Mouse (Mus musculus) left cerebral cortex, postnatal 10 days (tissue): ENCODE data around the gene Sox18. TPM values are rescaled to one million over a fixed set of nuclear protein-coding genes. Genes with fewer than 3 reads are reported as not detected.

ENCODE experiments used
- DNase-seq, 2 experiments: peaks; one replicate each; pipeline ENCODE4 v3.0.0; 2021 to 2022; ENCODE audit warnings: low spot score in 2 of 2, mixed read lengths in 1 of 2; ENCODE audit errors: extremely low spot score in 1 of 2
- intact Hi-C: fragments of 180-260 bp; cut with DNase I; formaldehyde crosslinking; loops from one replicate; pipeline ENCODE4 v1.15.1; 2025
- total RNA-seq, 2 experiments: library from RNA; stranded (reverse); gene quantifications; 2 replicates each; pipeline ENCODE4 v1.2.3; 2021

The Sox18 gene
- total RNA-seq, 2 experiments from 2014 or later = 13.9 to 14.7 TPM

DNA sequence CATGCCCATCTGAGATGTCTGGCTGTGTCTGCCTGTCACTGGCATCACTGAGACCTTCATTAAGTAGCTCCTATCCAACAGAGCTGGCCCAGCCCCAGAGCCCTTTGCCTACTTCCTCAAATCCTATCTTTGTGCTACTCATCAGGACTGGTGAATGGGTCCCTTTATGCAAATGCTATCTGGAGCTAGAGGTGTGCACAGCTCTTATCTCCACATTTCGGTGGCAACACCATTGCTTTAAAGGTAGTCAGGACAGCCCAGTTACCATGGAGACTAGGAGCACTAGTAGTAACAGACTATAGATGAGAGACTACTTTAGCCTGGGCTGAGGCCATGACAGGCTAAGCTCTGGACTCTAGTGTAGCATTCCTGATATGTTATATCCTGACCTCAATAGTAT, 13.3 kb upstream of the Sox18 start:
- intact Hi-C loops = no loop called here
- peak in 1 of 2 experiments; percentile 9 for DNase-seq

DNA sequence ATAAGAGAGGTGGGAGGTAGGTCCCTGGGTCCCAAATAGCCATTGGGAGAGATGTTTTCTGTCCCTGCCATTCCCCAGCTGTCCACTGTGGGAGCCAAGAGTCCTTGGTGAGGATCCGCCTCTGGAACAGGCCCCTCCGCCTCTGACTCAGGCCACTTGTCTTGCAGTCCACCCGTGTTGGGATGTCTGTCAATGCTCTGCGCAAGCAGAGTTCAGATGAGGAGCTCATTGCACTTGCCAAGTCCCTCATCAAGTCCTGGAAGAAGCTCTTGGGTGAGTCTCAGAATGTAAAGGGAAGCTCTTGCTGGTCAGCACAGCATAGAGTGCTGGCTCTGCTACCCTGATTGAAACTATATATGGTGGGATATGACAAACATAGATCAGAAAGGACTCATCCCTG, 11.9 kb upstream of the Sox18 start:
- intact Hi-C loops = no loop called here
- DNase-seq = peak in 1 of 2 experiments; percentile 23

DNA sequence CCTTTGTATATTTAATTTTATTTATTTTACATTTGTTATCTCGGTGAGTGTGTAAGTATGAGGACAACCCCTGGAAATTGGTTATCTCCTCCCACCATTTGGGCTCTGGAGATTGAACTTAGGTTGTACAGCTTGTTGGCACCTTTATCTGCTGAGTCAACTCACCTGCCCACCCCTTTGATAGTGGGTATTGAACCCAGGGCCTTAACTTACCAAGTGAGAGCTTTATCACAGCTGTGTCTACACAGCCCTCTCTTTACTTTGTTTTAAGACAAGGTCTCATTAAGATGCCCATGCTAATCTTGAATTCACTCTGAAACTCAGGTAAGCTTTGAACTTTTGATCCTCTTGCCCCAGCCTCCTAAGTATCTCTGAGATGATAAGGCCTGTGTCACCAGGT, 10.5 kb upstream of the Sox18 start:
- intact Hi-C loops = no loop called here
- peak in 1 of 2 experiments; percentile 1 for DNase-seq

DNA sequence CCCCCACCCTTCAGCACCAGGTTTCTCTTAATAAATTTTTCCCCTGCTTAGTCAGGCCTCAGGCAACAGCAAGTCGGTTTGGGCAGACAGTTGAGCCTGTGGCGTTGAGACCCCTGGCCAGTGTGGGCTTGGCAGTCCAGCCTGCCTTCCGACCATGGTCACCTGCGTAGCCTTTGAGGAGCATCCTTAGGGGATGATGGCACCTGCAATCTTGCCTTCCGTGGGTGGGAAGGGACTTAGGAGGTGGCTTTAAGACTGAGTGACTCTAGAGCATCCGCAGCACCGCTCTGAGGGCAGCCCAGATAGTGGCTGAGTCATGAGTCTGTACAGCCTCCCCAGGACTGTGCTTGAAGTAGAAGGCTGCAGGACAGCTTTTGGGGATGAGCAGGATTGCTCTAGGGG, 9.3 kb upstream of the Sox18 start:
- DNase-seq = peak in 1 of 2 experiments; percentile 40
- intact Hi-C loops = no loop called here

DNA sequence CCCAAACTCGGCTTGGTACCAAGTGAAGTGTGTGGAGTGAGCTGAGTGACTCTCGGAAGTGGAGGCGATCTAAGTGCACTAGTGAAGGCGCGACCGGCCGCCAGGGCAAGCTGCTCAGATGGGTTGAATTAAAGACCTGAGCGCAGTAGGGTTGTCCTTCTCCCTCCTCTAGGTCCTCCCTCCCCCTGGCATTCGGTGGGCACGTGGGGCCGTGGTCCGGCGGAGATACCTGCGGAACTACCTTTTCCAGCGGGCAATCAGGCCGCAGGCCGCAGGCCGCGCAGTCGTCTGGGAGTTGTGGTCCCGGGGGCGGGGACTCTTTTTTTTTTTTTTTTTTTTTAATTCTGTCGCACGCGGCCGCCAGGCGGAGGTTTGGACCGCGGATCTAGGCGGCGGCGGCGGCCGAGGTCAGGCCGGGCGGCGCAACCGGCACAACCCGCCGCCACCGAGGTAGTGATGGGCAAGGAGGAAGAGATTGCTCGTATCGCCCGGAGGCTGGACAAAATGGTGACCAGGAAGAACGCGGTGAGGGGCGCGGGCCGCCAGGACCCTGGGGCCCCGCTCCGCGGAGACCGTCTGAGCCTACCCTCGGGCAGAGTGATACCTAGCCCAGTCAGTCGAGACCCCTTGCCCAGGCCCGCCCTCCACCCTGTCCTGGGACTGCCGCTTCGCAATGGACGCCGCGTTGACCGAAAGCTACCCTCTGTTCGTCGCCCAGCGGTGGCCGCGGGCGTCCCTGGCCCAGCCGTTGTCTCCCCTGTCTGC, 8.7 kb upstream of the Sox18 start, which contains the start of gene Tcea2:
TSS of gene Tcea2 (plus strand) at position 360 of the 765 bp plus-strand sequence.
- intact Hi-C loops = loop anchor here (5.0 to 10.0 kb wide), 2 partner anchors 38 to 285 kb away; no protein-coding TSS in a partner anchor

DNA sequence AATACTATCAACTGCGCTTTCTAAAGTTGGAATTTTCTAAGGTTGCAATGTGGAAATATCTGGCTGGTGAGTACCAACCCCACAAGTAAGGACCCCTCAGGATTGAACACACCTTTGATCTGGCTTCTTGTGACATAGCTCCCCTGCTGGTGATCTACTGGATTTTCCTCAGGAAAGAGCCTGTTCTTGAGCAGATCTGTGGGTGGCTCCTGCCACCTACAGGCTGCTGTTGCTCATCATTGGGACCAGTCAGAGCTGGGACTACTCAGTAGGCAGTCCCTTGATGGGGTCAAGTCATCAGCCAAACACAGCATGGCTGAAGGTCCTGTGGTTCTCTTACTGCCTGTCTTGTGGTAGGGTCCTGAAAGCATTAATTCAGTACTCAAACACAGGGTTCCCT, 7.3 kb upstream of the Sox18 start:
- intact Hi-C loops = loop anchor here (5.0 to 10.0 kb wide), 2 partner anchors 36 to 284 kb away; no protein-coding TSS in a partner anchor

More for the DNA sequence above, 8.7 kb upstream of the Sox18 start, which contains the start of gene Tcea2:
- DNase-seq = peak; percentile 58 to 82

DNA sequence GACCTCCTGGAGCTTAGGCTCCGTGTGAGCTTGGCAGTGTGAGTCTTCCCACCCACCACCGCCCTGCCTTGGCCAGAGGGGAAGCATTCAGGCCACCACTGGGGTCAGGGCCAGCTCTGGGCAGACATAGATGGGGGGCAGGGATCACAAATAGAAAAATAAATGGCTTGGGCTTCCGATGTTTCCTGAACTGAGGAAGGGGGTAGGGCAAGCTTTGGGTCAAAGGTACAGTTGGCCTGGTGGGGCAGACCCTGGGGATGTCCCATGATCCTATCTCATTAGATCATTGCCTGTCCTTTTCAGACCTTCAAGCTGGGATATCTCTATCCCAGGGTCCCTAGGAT, 6.3 kb upstream of the Sox18 start:
- DNase-seq = no peak
- intact Hi-C loops = loop anchor here (5.0 to 10.0 kb wide), 2 partner anchors 35 to 283 kb away; no protein-coding TSS in a partner anchor

More for the DNA sequence above, 7.3 kb upstream of the Sox18 start:
- peak; percentile 74 to 82 for DNase-seq

DNA sequence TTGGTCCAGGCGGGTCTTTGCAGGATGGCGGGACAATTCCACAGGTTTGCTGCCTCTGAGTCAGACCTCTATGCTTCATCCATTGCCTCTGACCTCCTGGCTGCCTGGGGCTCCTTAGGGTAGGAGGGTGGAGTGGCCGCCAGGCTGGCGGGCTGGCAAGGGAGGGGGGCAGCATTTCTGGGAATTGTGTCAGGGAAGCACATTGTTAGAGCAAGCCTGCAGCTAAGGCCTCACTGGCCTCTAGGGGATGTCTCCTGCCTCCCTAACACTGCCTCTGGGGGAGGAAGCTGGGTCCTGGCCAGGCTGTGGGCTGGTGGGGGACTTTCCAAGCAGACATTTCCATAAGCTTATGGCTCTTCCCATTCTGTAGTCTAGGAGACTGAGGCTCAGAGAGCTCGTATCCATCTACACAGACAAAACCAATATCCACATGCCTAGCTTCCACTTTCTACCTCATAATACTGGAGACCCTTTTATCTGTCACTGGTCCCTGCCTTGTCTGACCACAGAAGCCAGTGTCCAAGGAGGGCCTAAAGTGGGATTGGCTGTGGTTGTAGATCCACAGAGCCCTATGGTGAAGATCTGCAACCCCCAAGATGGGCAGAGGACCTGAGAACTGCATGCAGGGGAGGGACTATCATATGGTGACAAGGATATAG, 5.8 kb upstream of the Sox18 start:
- intact Hi-C loops = loop anchor here (5.0 to 10.0 kb wide), 2 partner anchors 35 to 282 kb away; no protein-coding TSS in a partner anchor

DNA sequence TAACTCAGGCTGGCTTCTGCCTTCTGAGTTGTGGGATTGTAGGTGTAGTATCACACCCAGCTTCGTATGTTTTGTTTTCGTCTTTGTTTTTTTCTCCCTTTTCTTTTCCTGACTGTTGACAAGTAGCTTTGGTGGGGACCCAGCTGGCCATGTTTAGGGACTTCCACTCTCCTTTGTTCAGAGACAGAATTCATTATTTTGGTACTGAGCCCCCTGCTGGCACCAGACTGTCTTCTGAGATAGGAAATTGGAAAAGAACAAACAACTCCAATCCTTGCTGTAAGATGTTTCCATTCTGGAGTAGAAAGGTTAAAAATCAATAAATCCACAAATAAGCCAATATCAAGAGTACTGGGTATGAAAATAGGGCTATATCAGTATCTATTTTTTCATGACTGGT, 5.0 kb upstream of the Sox18 start:
- no peak for DNase-seq
- intact Hi-C loops = loop anchor here (5.0 to 10.0 kb wide), 2 partner anchors 34 to 282 kb away; no protein-coding TSS in a partner anchor

More for the DNA sequence above, 5.8 kb upstream of the Sox18 start:
- peak in 1 of 2 experiments; percentile 78 for DNase-seq

DNA sequence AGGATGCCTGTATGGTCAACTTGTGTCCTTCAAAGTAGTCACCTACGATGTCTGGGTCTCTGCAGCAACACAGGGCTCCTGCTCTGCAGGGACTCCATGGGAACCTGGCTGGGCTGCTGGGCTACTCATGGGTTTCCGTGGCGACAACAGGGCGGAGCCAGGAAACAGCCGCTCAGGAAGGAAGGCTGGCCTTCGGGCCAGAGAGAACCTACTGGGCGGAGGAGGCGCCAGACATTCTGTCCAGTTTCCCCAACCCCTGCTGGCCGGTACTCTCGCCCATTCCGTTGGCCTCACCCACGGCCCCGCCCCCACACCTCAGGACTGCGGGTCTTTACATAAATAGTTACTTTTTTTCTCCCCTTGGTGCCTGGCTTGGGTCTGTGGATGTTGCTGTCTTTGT, 4.0 kb upstream of the Sox18 start:
- intact Hi-C loops = loop anchor here (5.0 to 10.0 kb wide), 2 partner anchors 33 to 281 kb away; no protein-coding TSS in a partner anchor
- DNase-seq = peak in 1 of 2 experiments; percentile 93

DNA sequence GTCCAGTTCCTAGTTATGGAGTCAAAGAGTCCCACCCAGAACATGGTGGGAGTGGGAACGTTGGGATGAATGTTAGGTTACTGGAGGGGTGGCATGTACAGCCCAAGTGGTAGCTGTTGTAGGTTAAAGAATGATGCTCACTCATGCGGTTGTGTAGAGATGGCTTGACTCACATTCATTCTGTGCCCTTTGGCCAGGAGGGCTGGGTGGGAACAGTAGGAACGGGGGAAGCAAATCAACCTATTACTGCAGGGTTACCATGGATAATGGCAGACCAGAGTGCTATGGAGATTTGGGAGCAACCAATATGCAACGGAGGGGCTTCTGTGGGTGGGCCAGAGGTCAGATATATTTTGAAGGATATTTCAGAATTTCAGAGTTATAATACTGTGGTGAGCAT, 3.5 kb upstream of the Sox18 start:
- DNase-seq = no peak
- intact Hi-C loops = loop anchor here (5.0 to 10.0 kb wide), 2 partner anchors 33 to 280 kb away; no protein-coding TSS in a partner anchor

DNA sequence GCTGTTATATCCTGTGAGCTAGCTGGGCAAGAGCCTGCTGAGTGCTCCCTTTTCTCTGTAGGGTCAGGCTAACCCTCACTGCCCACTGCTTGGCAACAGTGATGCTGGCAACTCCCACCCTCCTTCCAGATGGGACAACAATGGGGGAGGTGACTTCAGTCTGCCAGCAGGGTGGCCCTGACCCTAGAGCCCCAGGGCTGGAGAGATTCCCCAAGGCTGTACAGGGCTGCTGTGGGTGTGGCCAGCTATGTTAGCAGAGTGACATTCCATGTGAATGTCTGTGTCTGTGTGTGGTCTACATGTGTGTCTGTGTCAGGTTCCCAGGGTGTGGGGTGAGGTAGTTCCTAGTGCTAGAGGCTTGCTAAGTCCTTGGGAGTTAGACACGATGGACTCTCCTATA, 2.1 kb upstream of the Sox18 start:
- peak in 1 of 2 experiments; percentile 62 for DNase-seq
- intact Hi-C loops = loop anchor here (10.0 kb wide), 1 partner anchor 279 kb away; no protein-coding TSS in a partner anchor

DNA sequence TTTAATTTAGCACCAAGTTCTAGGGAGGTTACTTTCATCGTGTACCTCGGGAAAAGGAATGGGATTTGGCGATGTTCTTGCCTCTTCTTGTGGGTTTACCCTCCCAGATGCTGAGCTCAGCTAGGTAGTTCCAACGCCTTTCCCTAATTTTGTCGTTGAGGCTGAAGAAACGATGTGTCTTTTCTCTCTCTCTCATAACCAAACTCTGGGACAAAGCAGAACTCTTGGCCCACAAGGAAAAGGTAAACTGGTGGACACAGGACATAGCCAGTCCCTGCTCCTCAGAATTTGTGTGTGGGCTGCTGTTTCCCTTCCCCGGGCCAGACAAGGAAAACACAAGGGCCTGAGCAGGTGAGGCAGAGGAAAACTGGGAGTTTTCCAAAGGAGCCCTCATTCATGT, 544 bp upstream of the Sox18 start:
- intact Hi-C loops = loop anchor here (10.0 kb wide), 1 partner anchor 277 kb away; no protein-coding TSS in a partner anchor
- DNase-seq = no peak

DNA sequence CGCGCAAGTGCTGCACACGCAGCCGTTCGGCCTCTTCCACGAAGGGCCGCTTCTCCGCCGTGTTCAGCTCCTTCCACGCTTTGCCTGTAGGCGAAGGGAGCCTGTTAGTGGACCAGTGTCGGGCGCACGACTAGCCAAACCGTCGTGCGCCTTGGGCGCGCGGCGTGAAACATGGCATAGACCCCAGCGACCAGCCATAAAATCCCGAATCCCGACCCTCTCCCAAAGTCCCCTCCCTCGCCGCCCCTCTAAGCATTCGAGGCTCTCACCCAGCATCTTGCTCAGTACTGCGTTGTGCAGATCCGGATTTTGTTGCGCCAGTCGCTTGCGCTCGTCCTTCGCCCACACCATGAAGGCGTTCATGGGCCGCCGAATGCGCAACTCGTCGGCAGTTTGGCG, 528 bp downstream of the Sox18 start:
- no peak for DNase-seq
- intact Hi-C loops = loop anchor here (10.0 kb wide), 1 partner anchor 276 kb away; no protein-coding TSS in a partner anchor

DNA sequence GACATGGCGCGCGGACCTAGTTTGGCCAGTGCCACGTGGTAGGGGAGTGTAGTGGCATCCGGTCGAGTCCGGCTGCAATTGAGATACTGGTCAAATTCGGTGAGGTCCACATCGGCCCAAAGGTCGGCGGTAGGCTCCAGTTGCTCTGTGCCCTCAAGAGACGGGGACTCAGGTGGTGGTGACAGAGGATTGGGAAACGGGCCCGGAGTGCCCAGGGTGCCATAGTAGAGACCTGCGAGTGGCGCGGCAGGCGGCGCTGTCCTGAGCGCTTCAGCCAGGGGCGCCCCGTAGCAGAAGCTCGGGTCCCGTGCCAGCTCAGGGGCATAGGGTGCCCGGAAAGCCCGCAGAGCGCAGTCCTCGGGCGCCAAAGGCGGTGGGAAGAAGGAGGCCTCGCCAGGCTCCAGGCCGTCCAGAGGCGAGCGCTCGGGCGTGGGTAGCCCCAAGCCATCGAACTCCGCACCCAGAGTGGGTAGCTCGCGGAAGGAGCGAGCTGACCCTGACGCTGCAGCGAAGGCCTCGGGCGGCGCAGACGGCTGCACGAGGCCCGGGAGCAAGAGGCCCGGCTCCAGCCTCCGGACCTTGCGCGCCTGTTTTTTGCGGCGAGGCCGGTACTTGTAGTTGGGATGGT, 1.0 kb downstream of the Sox18 start:
- intact Hi-C loops = loop anchor here (10.0 kb wide), 1 partner anchor 276 kb away; no protein-coding TSS in a partner anchor
- no peak for DNase-seq

DNA sequence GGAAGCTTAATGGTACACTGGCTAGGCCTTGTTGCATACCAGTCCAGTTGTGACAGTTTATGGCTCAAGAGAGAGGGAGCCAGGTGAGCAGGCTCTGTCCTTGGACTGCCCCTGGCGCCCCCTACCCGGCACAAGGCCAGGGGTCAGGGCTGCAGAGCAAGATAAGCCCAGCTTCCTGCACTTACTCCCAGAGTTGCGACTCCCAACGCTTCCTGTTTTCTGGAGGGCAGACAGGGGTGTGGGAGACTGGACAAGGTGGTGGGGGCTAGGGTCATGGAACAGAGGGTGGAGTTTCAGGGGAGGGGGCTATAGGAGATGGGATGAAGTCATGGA, 8.2 kb downstream of the Sox18 start:
- peak in 1 of 2 experiments; percentile 78 for DNase-seq
- intact Hi-C loops = no loop called here

DNA sequence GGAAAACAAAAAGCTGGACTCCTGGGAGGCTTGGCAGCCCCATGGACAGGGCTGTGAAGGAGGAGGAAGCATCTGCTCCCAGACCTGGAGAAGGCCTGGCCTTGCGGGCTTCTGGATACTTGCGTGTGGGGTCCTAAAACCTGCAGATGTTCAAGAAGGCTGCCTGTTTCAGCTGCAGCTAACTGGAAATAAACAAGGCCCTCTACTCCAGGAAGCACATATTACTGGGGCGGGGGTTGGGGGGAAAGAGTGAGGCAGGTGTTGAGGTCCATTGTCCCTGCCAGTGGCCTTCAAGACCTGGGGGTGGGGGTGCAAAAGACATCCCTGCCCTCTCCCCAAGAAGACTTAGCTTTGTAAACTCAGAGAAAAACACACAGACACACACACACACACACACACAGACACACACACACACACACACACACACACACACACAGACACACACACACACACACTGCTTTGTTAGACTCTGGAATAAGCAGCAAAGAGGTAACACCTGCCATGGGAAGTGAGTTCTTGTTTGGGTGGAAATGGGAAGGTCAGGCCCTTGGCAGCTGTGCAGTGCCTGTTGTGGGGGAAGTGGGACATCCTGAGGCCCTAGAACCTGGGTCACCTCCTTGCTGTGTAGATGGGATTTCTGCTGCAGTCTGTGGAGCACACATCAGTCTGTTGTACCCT, 8.7 kb downstream of the Sox18 start:
- DNase-seq = peak in 1 of 2 experiments; percentile 47
- intact Hi-C loops = no loop called here

DNA sequence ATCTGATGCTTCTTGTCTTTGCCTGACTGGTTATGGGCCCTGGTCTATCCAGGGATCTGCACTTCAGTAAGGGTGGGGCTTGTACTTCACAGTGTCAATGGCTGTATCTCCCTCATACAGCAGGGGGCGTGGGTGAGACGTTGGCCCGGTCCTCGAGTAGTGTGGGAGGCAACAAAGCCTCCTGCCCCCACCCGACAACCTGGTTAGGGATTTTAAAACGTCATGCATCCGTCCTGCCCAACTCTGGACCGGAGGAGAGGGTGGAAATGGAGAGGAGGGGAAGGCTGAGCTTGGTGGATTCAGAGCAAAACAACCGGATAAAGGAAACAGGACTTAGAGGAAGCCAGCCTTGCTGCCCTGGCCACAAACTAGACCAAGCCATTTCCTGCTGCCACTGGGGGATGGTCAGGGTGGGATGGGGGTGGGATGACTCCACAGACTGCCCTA, 11.8 kb downstream of the Sox18 start:
- intact Hi-C loops = loop anchor here (5.0 kb wide), 1 partner anchor 37 kb away; no protein-coding TSS in a partner anchor
- DNase-seq = peak; percentile 61 to 92
